Mouse (Mus musculus): ENCODE data around the gene Mettl18. TPM values are rescaled to one million over a fixed set of nuclear protein-coding genes. Genes with fewer than 3 reads are reported as not detected.

The Mettl18 gene
- polyA plus RNA-seq, 1 experiment from 2014 or later: 6.9 TPM

GRCm38 (mm10) chr1:164025685-164026084, 31.0 kb downstream of the Mettl18 start:
- DNase-seq (ENCODE audit: low spot score): no peak
- no peak for ATAC-seq (ENCODE audit: low FRiP score, low TSS enrichment)
- Histone ChIP-seq H3K9ac (ENCODE audit: low read length) (no peak overlapping the region), H3K4me3 (ENCODE audit: low read depth, low read length) (no peak overlapping the region), H3K4me2 (replicated peaks; ENCODE audit: low read depth) (no peak overlapping the region), H3K4me1 (replicated peaks; ENCODE audit: control insufficient read depth, insufficient read depth) (no peaks in the 10 kb centered on the region), H3K36me3 (ENCODE audit: control insufficient read depth, insufficient read depth, low read length) (no peaks in the 10 kb centered on the region), H3K27ac (replicated peaks) (no peak overlapping the region), H3K9me3 (ENCODE audit: control insufficient read depth, low read length) (no peaks in the 10 kb centered on the region), H3K27me3 (ENCODE audit: control insufficient read depth, insufficient read depth, low read length) (no peaks in the 10 kb centered on the region)
- TF ChIP-seq CTCF (IDR thresholded peaks at IDR 0.05; ENCODE audit: low read depth): no peak
- no peak for TF ChIP-seq EP300 (optimal IDR thresholded peaks at IDR 0.05)
- WGBS: 82% methylated on average over 4 of the region's 4 CpGs

GRCm38 (mm10) chr1:164027416-164027815, 32.7 kb downstream of the Mettl18 start:
- TF ChIP-seq CTCF (IDR thresholded peaks at IDR 0.05; ENCODE audit: low read depth) (peak; percentile 46), EP300 (optimal IDR thresholded peaks at IDR 0.05) (no peak)
- Histone ChIP-seq H3K36me3 (ENCODE audit: control insufficient read depth, insufficient read depth, low read length) (no peaks in the 10 kb centered on the region), H3K9ac (ENCODE audit: low read length) (no peak overlapping the region), H3K9me3 (ENCODE audit: control insufficient read depth, low read length) (no peaks in the 10 kb centered on the region), H3K4me2 (replicated peaks; ENCODE audit: low read depth) (no peak overlapping the region), H3K4me3 (ENCODE audit: low read depth, low read length) (no peak overlapping the region), H3K27me3 (ENCODE audit: control insufficient read depth, insufficient read depth, low read length) (no peaks in the 10 kb centered on the region), H3K27ac (replicated peaks) (no peak overlapping the region), H3K4me1 (replicated peaks; ENCODE audit: control insufficient read depth, insufficient read depth) (no peaks in the 10 kb centered on the region)
- ATAC-seq (ENCODE audit: low FRiP score, low TSS enrichment) (no peak), DNase-seq (ENCODE audit: low spot score) (no peak)
- 59% methylated on average over 5 of the region's 5 CpGs for WGBS

- no peaks in the 10 kb centered on the region for H3K9me3 ChIP-seq (ENCODE audit: control insufficient read depth, low read length)
- TF ChIP-seq CTCF (IDR thresholded peaks at IDR 0.05; ENCODE audit: low read depth) (no peak), EP300 (optimal IDR thresholded peaks at IDR 0.05) (no peak)
- no peak overlapping the region for H3K4me2 ChIP-seq (replicated peaks; ENCODE audit: low read depth)
- no peak overlapping the region for H3K27ac ChIP-seq (replicated peaks)
- no peaks in the 10 kb centered on the region for H3K36me3 ChIP-seq (ENCODE audit: control insufficient read depth, insufficient read depth, low read length)
- WGBS: 72% methylated on average over 10 of the region's 10 CpGs
- DNase-seq (ENCODE audit: low spot score): no peak
- H3K4me3 ChIP-seq (ENCODE audit: low read depth, low read length): no peak overlapping the region
- no peaks in the 10 kb centered on the region for H3K4me1 ChIP-seq (replicated peaks; ENCODE audit: control insufficient read depth, insufficient read depth)
- H3K9ac ChIP-seq (ENCODE audit: low read length): no peak overlapping the region
- ATAC-seq (ENCODE audit: low FRiP score, low TSS enrichment): no peak
- no peaks in the 10 kb centered on the region for H3K27me3 ChIP-seq (ENCODE audit: control insufficient read depth, insufficient read depth, low read length)
Measured at GRCm38 (mm10) chr1:164040385-164041135, 45.9 kb downstream of the Mettl18 start.

DNA sequence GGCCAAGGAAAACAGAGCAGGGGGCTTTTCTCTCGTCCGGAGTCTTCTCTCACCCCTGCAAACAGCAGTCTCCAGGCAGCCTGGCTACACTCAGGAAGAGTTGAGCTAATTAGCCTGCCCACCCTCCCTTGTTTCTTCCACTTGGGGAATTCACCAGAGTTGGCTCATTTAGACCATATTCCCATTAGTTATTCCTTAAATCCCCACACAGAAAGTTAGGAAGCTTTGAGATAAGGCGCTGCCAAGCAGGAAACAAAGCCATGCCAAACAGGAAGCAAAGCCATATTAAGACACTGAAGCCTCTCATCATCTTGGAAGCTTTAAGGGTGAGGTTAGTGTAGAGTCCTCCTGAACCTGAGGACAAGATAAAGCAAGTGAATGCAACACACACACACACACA, 48.9 kb downstream of the Mettl18 start:
- ATAC-seq (ENCODE audit: low FRiP score, low TSS enrichment): no peak
- DNase-seq (ENCODE audit: low spot score): no peak
- Histone ChIP-seq H3K27ac (replicated peaks) (no peak overlapping the region), H3K27me3 (ENCODE audit: control insufficient read depth, insufficient read depth, low read length) (no peaks in the 10 kb centered on the region), H3K4me3 (ENCODE audit: low read depth, low read length) (no peak overlapping the region), H3K9me3 (ENCODE audit: control insufficient read depth, low read length) (no peaks in the 10 kb centered on the region), H3K36me3 (ENCODE audit: control insufficient read depth, insufficient read depth, low read length) (no peaks in the 10 kb centered on the region), H3K9ac (ENCODE audit: low read length) (no peak overlapping the region), H3K4me1 (replicated peaks; ENCODE audit: control insufficient read depth, insufficient read depth) (no peaks in the 10 kb centered on the region), H3K4me2 (replicated peaks; ENCODE audit: low read depth) (no peak overlapping the region)
- TF ChIP-seq CTCF (IDR thresholded peaks at IDR 0.05; ENCODE audit: low read depth) (no peak), EP300 (optimal IDR thresholded peaks at IDR 0.05) (no peak)
- 57% methylated on average over 3 of the region's 3 CpGs for WGBS

Other genes starting within 250 kb of the Mettl18 start
- gene Kifap3, start 215.3 kb upstream of the Mettl18 start, polyA plus RNA-seq (2015; fragmentation: Nextera tagmentation; extraction: Ambion mirVana): 10.6 and 11.9 TPM in 2 replicates
- 10.6 and 12.0 TPM in 2 replicates for gene Scyl3, start 65.8 kb upstream of the Mettl18 start, polyA plus RNA-seq (2015; fragmentation: Nextera tagmentation; extraction: Ambion mirVana)
- gene BC055324, start 93 bp upstream of the Mettl18 start, polyA plus RNA-seq (2015; fragmentation: Nextera tagmentation; extraction: Ambion mirVana): 2.9 and 3.4 TPM in 2 replicates
- gene Sele, start 53.3 kb downstream of the Mettl18 start, polyA plus RNA-seq (2015; fragmentation: Nextera tagmentation; extraction: Ambion mirVana): 0.04 TPM in 2 replicates
- gene Sell, start 67.1 kb downstream of the Mettl18 start, polyA plus RNA-seq (2015; fragmentation: Nextera tagmentation; extraction: Ambion mirVana): 0.08 and 0.21 TPM in 2 replicates
- gene Selp, start 120.4 kb downstream of the Mettl18 start, polyA plus RNA-seq (2015; fragmentation: Nextera tagmentation; extraction: Ambion mirVana): 0.41 and 0.62 TPM in 2 replicates
- gene F5, start 156.9 kb downstream of the Mettl18 start, polyA plus RNA-seq (2015; fragmentation: Nextera tagmentation; extraction: Ambion mirVana): 1.5 and 1.6 TPM in 2 replicates

All from stomach, postnatal 0 days (tissue).